Mouse (Mus musculus): ENCODE results near the gene Fdps.
A peak's percentile ranks its signal among the peaks of the same experiment; 100 is the strongest.
"Not testable (repeated sequence)": the region's sequence is repeated elsewhere in the genome, so short reads cannot be mapped to it uniquely, and the experiment has no call there.

The Fdps gene

GRCm38 (mm10) chr3:89101459-89101811, 324 bp downstream of the Fdps start:
- no peak for DNase-seq

DNA sequence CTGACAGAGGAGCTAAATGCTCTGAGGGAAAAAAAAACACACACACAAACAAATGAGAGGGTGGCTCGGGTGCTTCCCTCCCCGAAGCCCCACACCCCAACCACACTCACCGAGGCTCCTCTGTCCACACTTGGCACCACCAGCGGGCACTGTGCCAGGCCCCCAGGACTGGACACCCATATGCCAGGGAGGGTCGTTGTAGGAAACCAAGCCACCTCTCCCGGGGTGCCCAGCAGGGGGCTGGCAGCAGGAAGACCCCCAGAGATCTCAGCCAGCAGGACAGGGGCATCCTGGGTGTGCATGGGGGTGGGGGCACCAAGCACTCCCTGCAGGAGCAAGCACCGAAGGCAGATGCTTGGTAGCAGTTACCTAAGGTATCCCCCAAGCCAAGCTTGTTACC, 948 bp downstream of the Fdps start, which contains the start of gene Gm43738:
Gm43738 (minus strand) TSS at position 289 of the 400 bp plus-strand sequence.
- DNase-seq, result no peak

GRCm38 (mm10) chr3:89094021-89094420, 7.7 kb downstream of the Fdps start:
- DNase-seq, result no peak

GRCm38 (mm10) chr3:89093175-89093574, 8.6 kb downstream of the Fdps start, which contains the start of gene Rusc1:
Rusc1 (minus strand) TSS chr3:89093311.
- DNase-seq, result peak; percentile 52 to 65

GRCm38 (mm10) chr3:89092509-89093090, 9.2 kb downstream of the Fdps start:
- no peak for DNase-seq

GRCm38 (mm10) chr3:89091811-89092508, 9.8 kb downstream of the Fdps start:
- no peak for DNase-seq

- DNase-seq, result peak; percentile 64 to 82
Observed at GRCm38 (mm10) chr3:89090694-89091655, 10.8 kb downstream of the Fdps start.

DNA sequence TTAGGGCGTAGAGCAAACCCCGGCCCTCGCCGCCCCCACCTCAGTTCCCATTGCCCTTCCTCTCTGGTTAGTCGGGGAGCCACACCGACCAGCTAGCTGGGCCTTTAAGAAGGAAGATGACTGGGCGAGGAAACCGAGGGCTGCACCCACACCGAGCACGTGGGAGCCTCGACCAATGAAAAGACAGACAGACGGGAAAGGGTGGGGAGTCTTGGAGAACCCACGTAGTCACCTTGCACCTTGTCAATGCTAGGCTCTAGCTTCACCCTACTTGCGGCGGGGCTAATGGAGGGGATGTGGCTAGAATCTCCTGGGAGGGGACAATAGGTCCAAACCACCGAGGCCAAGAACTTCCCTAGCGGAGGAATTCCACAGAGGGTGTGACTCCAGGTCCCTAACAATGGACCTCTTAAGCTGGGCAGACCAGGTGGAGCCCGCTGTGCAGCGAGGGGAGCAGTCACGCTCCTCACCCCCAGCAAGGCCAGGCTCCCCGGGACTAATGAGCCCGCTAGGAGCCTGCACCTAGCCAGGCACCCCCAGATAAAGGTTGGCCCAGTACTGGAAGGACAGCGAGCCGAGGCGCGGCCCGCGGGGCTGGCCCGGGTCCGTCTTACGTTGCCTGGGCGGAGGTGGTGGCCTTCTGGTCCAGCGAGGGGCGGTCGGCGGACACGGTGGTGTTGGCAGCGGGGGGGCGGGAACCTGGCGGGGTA, 11.7 kb downstream of the Fdps start:
- peak; percentile 75 to 81 for DNase-seq

- no peak for DNase-seq
Observed at GRCm38 (mm10) chr3:89088974-89089373, 12.8 kb downstream of the Fdps start.

DNA sequence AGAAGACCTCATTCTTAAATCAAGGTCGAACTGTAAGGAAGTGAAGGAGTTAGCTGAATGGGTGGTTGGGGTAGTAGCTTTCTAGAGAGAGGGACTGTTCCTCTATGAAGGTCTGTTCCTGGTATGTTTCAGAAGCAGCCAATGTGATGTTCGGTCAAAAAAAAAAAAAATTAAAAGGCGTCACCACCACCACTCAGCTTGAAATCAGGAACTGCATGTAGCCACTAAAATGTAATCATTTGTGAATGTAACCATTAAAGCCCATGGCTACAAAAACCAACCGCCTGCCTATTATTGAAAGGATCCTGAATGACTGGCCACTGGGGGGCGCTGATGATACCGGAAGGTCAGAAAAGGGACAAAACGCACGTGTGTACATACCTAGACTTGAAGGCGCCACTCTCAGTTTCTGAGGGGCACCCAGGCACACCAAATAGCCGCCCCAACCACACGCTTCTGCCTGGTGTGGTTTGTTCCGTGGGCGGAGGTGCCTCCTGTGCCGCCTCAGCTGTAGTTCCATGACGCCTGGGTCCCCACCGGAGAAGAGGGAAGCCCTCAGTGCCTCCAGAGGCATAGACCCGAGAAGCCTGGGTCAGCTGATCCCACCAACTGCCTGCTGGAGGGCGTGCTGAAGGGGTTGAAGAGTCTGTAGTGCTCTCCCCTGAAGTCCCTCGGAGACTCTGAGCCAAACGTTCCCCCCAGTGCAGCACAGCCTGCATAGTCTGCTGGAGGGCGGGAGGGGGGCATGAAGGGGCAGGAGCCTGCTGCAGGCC, 14.2 kb downstream of the Fdps start:
- peak; percentile 67 to 89 for DNase-seq

- DNase-seq, result no peak
Observed at GRCm38 (mm10) chr3:89084654-89085190, 17.0 kb downstream of the Fdps start.

DNA sequence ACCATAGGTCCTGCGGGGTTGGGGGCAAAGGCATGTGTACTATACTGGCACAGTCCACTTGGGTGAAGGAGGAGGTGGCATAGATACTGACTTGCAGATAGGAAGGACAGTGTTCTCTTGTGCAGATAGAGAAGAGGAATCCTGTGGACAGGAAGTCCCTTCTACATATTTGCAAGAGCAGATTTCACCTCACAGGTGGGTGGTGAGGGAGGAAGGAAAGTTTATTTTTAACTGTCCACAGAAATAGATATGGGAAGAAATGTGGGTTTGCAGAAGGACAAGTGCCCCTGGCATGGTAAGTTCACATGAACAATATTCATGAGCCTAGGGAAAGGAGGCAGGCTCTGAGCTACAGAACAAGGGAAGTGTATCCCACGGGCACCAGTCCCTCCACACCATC, 17.6 kb downstream of the Fdps start:
- no peak for DNase-seq

GRCm38 (mm10) chr3:89082287-89082686, 19.5 kb downstream of the Fdps start:
- DNase-seq, result not testable (repeated sequence)

- DNase-seq, result no peak
Observed at GRCm38 (mm10) chr3:89077383-89077782, 24.4 kb downstream of the Fdps start.

DNA sequence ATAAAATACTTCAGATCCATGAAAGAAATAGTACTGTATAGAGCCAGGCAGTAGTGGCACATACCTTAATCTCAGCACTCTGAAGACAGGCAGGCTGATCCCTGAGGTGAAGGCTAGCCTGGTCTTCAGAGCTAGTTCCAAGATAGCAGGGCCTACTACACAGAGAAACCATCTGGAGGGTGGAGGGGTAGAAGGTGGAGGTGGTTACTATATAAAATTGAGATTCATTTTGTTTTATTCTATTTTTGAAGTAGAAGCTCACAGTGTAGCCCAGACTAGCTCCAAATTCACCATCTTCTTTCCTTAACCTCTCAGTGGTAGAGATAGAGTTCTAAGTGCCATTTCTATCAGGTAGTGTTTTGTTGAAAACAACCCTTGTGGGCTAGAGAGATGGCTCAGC, 34.5 kb downstream of the Fdps start:
- DNase-seq, result no peak

DNA sequence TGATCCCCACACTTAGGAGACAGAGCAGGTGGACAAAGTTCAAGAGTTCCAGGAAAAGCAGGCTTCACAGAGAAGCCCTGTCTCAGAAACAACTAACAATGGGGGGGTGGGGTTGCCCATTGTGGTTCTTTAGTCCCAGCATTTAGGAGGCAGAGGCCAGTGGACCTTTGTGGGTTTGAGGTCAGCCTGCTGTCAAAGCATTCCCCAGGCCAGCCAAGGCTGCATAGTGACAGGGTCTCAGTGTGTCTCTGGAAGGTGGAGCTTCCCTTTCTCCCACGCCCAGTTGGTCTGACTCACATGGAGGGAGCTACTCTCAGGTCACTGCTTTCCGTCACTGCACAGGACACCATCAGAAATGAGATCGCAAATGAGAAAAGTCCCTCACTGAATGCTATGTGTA, 40.1 kb downstream of the Fdps start:
- no peak for DNase-seq

- DNase-seq, result peak in 1 of 2 experiments; percentile 29
Observed at GRCm38 (mm10) chr3:89058783-89059182, 43.0 kb downstream of the Fdps start.

DNA sequence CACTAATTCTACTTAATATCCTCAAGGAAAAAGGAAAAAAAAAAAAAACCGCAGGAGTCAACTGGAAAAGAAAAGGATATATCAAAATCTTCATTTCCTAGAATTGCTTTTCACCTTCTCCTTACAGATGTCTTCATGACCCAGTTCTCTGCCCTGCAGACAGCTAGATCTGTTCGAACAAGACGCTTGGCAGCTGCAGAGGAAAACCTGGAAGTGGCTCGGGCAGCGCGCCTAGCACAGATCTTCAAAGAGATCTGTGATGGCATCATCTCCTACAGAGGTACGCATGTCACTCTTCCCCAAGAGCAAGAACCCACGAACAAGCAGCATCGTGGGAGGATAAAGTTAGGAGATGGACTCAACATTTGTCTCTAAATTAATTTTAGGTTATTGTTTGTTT, 43.4 kb downstream of the Fdps start:
- no peak for DNase-seq

Data from spleen, adult 18-20 months (tissue).